Mouse (Mus musculus): ENCODE data around the gene Rasgrf2.

The Rasgrf2 gene

GRCm38 (mm10) chr13:91880256-91880655 lies 251.2 kb downstream of the Rasgrf2 start:
- no peak for DNase-seq (ENCODE audit: low spot score)

GRCm38 (mm10) chr13:91877996-91878395 lies 253.5 kb downstream of the Rasgrf2 start:
- DNase-seq (ENCODE audit: low spot score), result no peak

- no peak for DNase-seq (ENCODE audit: low spot score)
Measured at GRCm38 (mm10) chr13:91877350-91877749, 254.1 kb downstream of the Rasgrf2 start.

DNA sequence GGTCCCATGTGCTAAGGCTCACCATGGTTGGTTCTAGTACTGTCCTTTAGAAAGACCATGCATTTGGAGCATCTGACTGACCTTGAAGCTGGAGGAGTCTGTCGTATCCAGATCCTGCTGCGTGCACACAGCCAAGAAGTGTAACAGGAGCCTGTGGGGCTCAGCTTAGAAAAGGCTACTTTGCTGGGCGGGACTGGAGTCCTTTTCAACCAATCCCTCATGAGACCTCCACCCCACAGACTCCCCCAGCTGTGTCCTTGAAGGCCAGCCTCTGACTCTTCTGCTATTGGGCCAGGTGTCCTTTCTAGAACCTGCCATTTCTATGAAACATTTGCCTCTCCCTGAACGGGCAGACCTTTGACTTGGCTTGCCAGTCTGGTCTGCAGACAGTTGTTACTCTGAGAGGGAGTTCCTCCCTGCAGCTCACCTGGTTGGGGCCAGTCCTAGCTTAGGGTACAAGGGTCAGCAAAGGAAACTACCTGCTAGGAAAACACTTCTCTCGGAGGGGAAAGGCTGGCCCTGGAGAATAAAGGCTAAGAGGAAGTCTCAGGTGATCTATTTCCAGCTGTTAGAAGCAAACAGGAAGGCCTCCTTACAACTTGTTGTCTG lies 254.6 kb downstream of the Rasgrf2 start, which contains the start of gene Ckmt2:
Gene Ckmt2 (minus strand): TSS at position 145 of the 609 bp plus-strand sequence.
- no peak for DNase-seq (ENCODE audit: low spot score)

DNA sequence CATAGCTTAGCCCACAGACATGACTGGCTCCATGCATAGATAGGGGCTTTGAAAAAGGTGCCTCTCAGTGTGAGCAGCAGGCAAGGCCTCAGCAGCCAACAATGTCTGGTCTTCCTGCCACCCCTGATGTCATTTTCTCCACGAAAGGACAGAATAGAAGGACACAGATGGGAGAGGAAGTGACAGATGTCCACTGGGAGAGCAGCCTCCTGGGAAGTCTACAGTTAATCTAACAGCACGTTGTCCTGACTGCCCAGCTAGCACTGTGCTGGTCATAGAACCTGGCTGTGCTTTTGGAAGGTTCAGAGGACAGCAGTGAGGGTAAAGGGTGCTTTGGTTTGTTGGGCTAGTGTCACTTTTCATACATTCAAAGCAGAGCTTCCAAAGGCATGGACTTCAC lies 255.9 kb downstream of the Rasgrf2 start:
- no peak for DNase-seq (ENCODE audit: low spot score)

GRCm38 (mm10) chr13:91874565-91874964 lies 256.9 kb downstream of the Rasgrf2 start:
- no peak for DNase-seq (ENCODE audit: low spot score)

GRCm38 (mm10) chr13:91873734-91874329 lies 257.6 kb downstream of the Rasgrf2 start:
- DNase-seq (ENCODE audit: low spot score), result no peak

DNA sequence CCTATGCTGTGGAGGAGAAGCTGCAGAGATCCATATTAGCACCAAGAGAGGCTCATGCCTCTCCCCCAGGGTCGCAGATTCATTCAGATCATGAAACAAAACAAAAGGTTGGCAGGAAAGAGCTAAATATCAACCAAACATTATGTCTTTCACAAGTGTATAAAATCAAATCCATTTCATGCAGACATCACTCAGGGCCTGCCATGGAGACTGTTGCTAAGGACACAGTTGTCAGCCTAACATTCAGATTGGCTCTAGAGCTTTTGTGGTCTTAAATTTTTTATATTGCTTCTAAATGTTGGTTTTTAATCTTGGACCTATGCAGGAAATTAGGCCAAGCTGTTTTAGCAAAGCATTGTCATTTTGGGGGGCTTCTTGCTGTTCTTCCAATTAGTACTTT lies 262.9 kb downstream of the Rasgrf2 start:
- DNase-seq (ENCODE audit: low spot score), result no peak

DNA sequence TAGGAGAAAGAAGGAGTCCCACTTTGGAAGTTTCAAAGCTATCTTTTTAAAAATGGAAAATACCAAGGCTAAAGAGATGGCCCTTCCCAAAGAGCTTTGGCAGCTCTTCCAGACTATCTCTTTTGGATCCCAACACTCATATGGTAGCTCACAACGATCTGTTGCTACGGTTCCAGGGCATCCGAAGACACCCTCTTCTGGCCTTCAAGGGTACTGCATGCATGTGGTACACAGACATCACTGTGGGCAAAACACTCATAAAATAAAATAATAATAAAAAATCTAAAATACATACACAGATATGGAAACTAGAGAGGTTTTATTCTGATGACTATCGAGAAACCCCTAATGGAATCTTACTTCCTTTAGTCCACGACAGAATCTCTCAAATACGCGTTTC lies 272.6 kb downstream of the Rasgrf2 start:
- no peak for DNase-seq (ENCODE audit: low spot score)

DNA sequence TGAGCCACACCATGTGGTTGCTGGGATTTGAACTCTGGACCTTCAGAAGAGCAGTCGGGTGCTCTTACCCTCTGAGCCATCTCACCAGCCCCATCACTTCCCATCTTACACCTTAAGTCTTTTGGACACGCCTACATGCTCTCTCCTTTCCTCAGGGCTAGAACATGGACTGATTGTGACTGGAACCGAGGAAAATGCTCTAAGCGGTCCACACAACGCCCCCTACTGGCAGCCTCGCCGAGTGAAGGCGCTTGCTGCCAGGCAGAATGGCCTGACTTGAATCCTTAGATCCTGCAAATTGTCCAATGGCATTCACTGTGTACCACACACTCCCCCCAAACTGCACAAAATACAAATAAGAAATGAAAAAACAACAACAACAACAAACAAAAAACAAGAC lies 274.0 kb downstream of the Rasgrf2 start:
- DNase-seq (ENCODE audit: low spot score), result no peak

GRCm38 (mm10) chr13:91854412-91854811 lies 277.0 kb downstream of the Rasgrf2 start:
- DNase-seq (ENCODE audit: low spot score), result no peak
